Mouse (Mus musculus) cerebellum, adult 8-10 months (tissue): ENCODE results near the gene Snx13.

Source experiments
- DNase-seq: peaks from one replicate; pipeline ENCODE4 v3.0.0; 2022

Snx13 gene

GRCm38 (mm10) chr12:35191698-35192425, 144.9 kb downstream of the Snx13 start:
- DNase-seq: peak; percentile 67

- DNase-seq: no peak
Observed at GRCm38 (mm10) chr12:35192426-35192769, 145.4 kb downstream of the Snx13 start.
